Mouse (Mus musculus): ENCODE results near the gene Thy1. TPM values are rescaled to one million over a fixed set of nuclear protein-coding genes. Genes with fewer than 3 reads are reported as not detected.

Thy1 gene
- total and polyA plus RNA-seq, 2 experiments: 0.46 to 3.2 TPM

- Histone ChIP-seq H3K36me3 (ENCODE audit: control insufficient read depth, insufficient read depth, low read length) (no peaks in the 10 kb centered on the region), H3K27ac (replicated peaks; ENCODE audit: insufficient read depth, low read depth, low read length) (no peak overlapping the region), H3K79me2 (ENCODE audit: control insufficient read depth, insufficient read depth, low read length) (no peaks in the 10 kb centered on the region), H3K4me1 (ENCODE audit: control insufficient read depth, insufficient read depth, low read length) (no peaks in the 10 kb centered on the region), H3K4me3 (ENCODE audit: insufficient read depth, low read depth, low read length) (no peak overlapping the region), H3K9ac (ENCODE audit: low read depth, low read length) (no peak overlapping the region), H3K27me3 (ENCODE audit: control insufficient read depth, insufficient read depth, low read length) (no peaks in the 10 kb centered on the region)
- TF ChIP-seq CTCF (IDR thresholded peaks at IDR 0.05; ENCODE audit: low read depth, low read length) (no peak), POLR2A (IDR thresholded peaks at IDR 0.05; ENCODE audit: extremely low read depth, insufficient read depth, low read length) (no peak)
- no peak for DNase-seq (ENCODE audit: extremely low read depth, low read depth, low spot score)
- 71% methylated on average over 3 of the region's 3 CpGs for WGBS
Observed at GRCm38 (mm10) chr9:44007991-44008390, 35.2 kb upstream of the Thy1 start.

- H3K36me3 ChIP-seq (ENCODE audit: control insufficient read depth, insufficient read depth, low read length): no peaks in the 10 kb centered on the region
- 76% methylated on average over 3 of the region's 3 CpGs for WGBS
- no peaks in the 10 kb centered on the region for H3K27me3 ChIP-seq (ENCODE audit: control insufficient read depth, insufficient read depth, low read length)
- no peak overlapping the region for H3K27ac ChIP-seq (replicated peaks; ENCODE audit: insufficient read depth, low read depth, low read length)
- no peak overlapping the region for H3K4me3 ChIP-seq (ENCODE audit: insufficient read depth, low read depth, low read length)
- no peak for TF ChIP-seq CTCF (IDR thresholded peaks at IDR 0.05; ENCODE audit: low read depth, low read length)
- TF ChIP-seq POLR2A (IDR thresholded peaks at IDR 0.05; ENCODE audit: extremely low read depth, insufficient read depth, low read length): no peak
- H3K4me1 ChIP-seq (ENCODE audit: control insufficient read depth, insufficient read depth, low read length): no peaks in the 10 kb centered on the region
- no peaks in the 10 kb centered on the region for H3K79me2 ChIP-seq (ENCODE audit: control insufficient read depth, insufficient read depth, low read length)
- no peak overlapping the region for H3K9ac ChIP-seq (ENCODE audit: low read depth, low read length)
- DNase-seq (ENCODE audit: extremely low read depth, low read depth, low spot score): no peak
Observed at GRCm38 (mm10) chr9:44010900-44011299, 32.3 kb upstream of the Thy1 start.

DNA sequence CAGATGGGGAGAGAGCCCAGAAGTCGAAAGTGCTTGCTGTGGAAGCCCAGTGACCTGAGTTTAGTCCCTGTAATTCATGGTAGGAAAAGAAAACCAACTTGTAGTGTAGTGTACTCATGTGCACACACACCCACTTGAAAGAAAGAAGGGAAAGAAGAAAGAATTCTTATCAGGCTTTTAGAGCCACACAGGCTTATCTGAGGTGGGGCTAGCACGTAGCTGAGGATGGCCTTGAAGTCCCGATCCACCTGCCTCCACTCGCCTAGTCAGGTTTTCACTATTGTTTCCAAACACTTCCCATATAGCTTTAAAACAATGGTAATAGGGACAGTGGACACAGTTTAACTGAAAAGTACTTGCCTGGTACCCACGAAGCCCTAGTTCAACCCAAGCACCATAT, 31.5 kb upstream of the Thy1 start:
- Histone ChIP-seq H3K27me3 (ENCODE audit: control insufficient read depth, insufficient read depth, low read length) (no peaks in the 10 kb centered on the region), H3K27ac (replicated peaks; ENCODE audit: insufficient read depth, low read depth, low read length) (no peak overlapping the region), H3K79me2 (ENCODE audit: control insufficient read depth, insufficient read depth, low read length) (no peaks in the 10 kb centered on the region), H3K4me3 (ENCODE audit: insufficient read depth, low read depth, low read length) (no peak overlapping the region), H3K36me3 (ENCODE audit: control insufficient read depth, insufficient read depth, low read length) (no peaks in the 10 kb centered on the region), H3K9ac (ENCODE audit: low read depth, low read length) (no peak overlapping the region), H3K4me1 (ENCODE audit: control insufficient read depth, insufficient read depth, low read length) (no peaks in the 10 kb centered on the region)
- TF ChIP-seq POLR2A (IDR thresholded peaks at IDR 0.05; ENCODE audit: extremely low read depth, insufficient read depth, low read length) (no peak), CTCF (IDR thresholded peaks at IDR 0.05; ENCODE audit: low read depth, low read length) (no peak)
- DNase-seq (ENCODE audit: extremely low read depth, low read depth, low spot score): no peak
- WGBS: 65% methylated on average over 5 of the region's 5 CpGs

- no peak for DNase-seq (ENCODE audit: extremely low read depth, low read depth, low spot score)
- no peak overlapping the region for H3K27ac ChIP-seq (replicated peaks; ENCODE audit: insufficient read depth, low read depth, low read length)
- no peak overlapping the region for H3K4me3 ChIP-seq (ENCODE audit: insufficient read depth, low read depth, low read length)
- H3K36me3 ChIP-seq (ENCODE audit: control insufficient read depth, insufficient read depth, low read length): no peaks in the 10 kb centered on the region
- whole genome bisulfite sequencing: 45% methylated on average over 6 of the region's 6 CpGs
- no peak overlapping the region for H3K9ac ChIP-seq (ENCODE audit: low read depth, low read length)
- H3K79me2 ChIP-seq (ENCODE audit: control insufficient read depth, insufficient read depth, low read length): no peaks in the 10 kb centered on the region
- H3K4me1 ChIP-seq (ENCODE audit: control insufficient read depth, insufficient read depth, low read length): no peaks in the 10 kb centered on the region
- no peaks in the 10 kb centered on the region for H3K27me3 ChIP-seq (ENCODE audit: control insufficient read depth, insufficient read depth, low read length)
- no peak for TF ChIP-seq POLR2A (IDR thresholded peaks at IDR 0.05; ENCODE audit: extremely low read depth, insufficient read depth, low read length)
- no peak for TF ChIP-seq CTCF (IDR thresholded peaks at IDR 0.05; ENCODE audit: low read depth, low read length)
Observed at GRCm38 (mm10) chr9:44012164-44012563, 31.0 kb upstream of the Thy1 start.

GRCm38 (mm10) chr9:44012761-44013301, 30.4 kb upstream of the Thy1 start:
- no peaks in the 10 kb centered on the region for H3K4me1 ChIP-seq (ENCODE audit: control insufficient read depth, insufficient read depth, low read length)
- TF ChIP-seq POLR2A (IDR thresholded peaks at IDR 0.05; ENCODE audit: extremely low read depth, insufficient read depth, low read length): no peak
- TF ChIP-seq CTCF (IDR thresholded peaks at IDR 0.05; ENCODE audit: low read depth, low read length): no peak
- H3K9ac ChIP-seq (ENCODE audit: low read depth, low read length): no peak overlapping the region
- H3K27me3 ChIP-seq (ENCODE audit: control insufficient read depth, insufficient read depth, low read length): no peaks in the 10 kb centered on the region
- 41% methylated on average over 8 of the region's 8 CpGs for WGBS
- DNase-seq (ENCODE audit: extremely low read depth, low read depth, low spot score): no peak
- no peak overlapping the region for H3K4me3 ChIP-seq (ENCODE audit: insufficient read depth, low read depth, low read length)
- no peaks in the 10 kb centered on the region for H3K36me3 ChIP-seq (ENCODE audit: control insufficient read depth, insufficient read depth, low read length)
- H3K79me2 ChIP-seq (ENCODE audit: control insufficient read depth, insufficient read depth, low read length): no peaks in the 10 kb centered on the region
- no peak overlapping the region for H3K27ac ChIP-seq (replicated peaks; ENCODE audit: insufficient read depth, low read depth, low read length)

DNA sequence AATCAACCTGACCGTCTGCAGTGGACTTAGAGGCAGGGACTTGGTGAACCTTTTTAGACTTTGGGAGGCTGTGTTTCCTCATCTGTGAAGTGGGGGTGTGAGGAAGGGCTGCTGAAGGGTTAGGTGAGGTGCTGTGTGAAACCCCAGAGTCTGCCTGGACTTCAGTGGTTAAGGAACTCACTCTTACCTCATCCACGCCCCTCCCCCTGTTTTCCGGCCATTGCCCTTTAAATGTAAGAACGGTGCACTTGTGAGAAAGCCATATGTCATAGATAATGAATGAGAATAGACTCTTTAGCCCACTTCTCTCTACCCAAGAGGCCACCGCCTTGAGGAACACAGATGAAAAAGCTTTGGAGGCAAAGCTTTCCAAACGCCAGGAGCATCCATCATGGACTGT, 29.4 kb upstream of the Thy1 start:
- Histone ChIP-seq H3K4me3 (ENCODE audit: insufficient read depth, low read depth, low read length) (no peak overlapping the region), H3K79me2 (ENCODE audit: control insufficient read depth, insufficient read depth, low read length) (no peaks in the 10 kb centered on the region), H3K9ac (ENCODE audit: low read depth, low read length) (no peak overlapping the region), H3K36me3 (ENCODE audit: control insufficient read depth, insufficient read depth, low read length) (no peaks in the 10 kb centered on the region), H3K27me3 (ENCODE audit: control insufficient read depth, insufficient read depth, low read length) (no peaks in the 10 kb centered on the region), H3K27ac (replicated peaks; ENCODE audit: insufficient read depth, low read depth, low read length) (no peak overlapping the region), H3K4me1 (ENCODE audit: control insufficient read depth, insufficient read depth, low read length) (no peaks in the 10 kb centered on the region)
- 79% methylated on average over 6 of the region's 6 CpGs for WGBS
- DNase-seq (ENCODE audit: extremely low read depth, low read depth, low spot score): no peak
- no peak for TF ChIP-seq CTCF (IDR thresholded peaks at IDR 0.05; ENCODE audit: low read depth, low read length)
- TF ChIP-seq POLR2A (IDR thresholded peaks at IDR 0.05; ENCODE audit: extremely low read depth, insufficient read depth, low read length): no peak
